Mouse (Mus musculus) liver, embryonic 16.5 days (tissue): ENCODE measurements around the gene Gm42421. TPM values are rescaled to one million over a fixed set of nuclear protein-coding genes. Genes with fewer than 3 reads are reported as not detected.

Source experiments
- ATAC-seq: fragments of 200-750 bp; cut with Nextera tagmentation; 2 replicates; pipeline ENCODE4 v1.8.0; 2017; ENCODE audit warnings: low read depth, mild to moderate bottlenecking, moderate number of reproducible peaks, moderate library complexity
- H3K27ac ChIP-seq: fragments of 300-500 bp; sonication (generic); 2 replicates; pipeline ENCODE4 v1.5.1; 2014; ENCODE audit warnings: mild to moderate bottlenecking, low read length
- H3K27me3 ChIP-seq: fragments of 300-500 bp; sonication (generic); 2 replicates; pipeline ENCODE4 v1.6.1; 2014; ENCODE audit warnings: low read depth, low read length, mixed read lengths; ENCODE audit not compliant: control insufficient read depth, insufficient read depth
- H3K36me3 ChIP-seq: fragments of 300-500 bp; sonication (generic); 2 replicates; pipeline ENCODE4 v1.6.1; 2014; ENCODE audit warnings: mild to moderate bottlenecking; ENCODE audit not compliant: control insufficient read depth, insufficient read depth
- H3K4me1 ChIP-seq: fragments of 300-500 bp; sonication (generic); 2 replicates; pipeline ENCODE4 v1.6.1; 2014; ENCODE audit warnings: low read depth, low read length, mixed read lengths; ENCODE audit not compliant: control insufficient read depth
- H3K4me2 ChIP-seq: fragments of 300-500 bp; sonication (generic); 2 replicates; pipeline ENCODE4 v1.6.1; 2014; ENCODE audit warnings: low read depth, low read length, mixed read lengths
- H3K4me3 ChIP-seq: fragments of 300-500 bp; sonication (generic); 2 replicates; pipeline ENCODE4 v1.5.1; 2014; ENCODE audit warnings: low read depth, mild to moderate bottlenecking, low read length
- H3K9ac ChIP-seq: fragments of 300-500 bp; sonication (generic); 2 replicates; pipeline ENCODE4 v1.6.1; 2014; ENCODE audit warnings: low read depth, low read length
- H3K9me3 ChIP-seq: fragments of 300-500 bp; sonication (generic); replicated peaks from 2 replicates; pipeline ENCODE4 v1.6.1; 2016; ENCODE audit warnings: low read length; ENCODE audit not compliant: control insufficient read depth
- WGBS: fragments of 180-500 bp; shearing (Covaris S2); extraction: QIAGEN DNeasy Blood & Tissue Kit; methylation state at CpG from one replicate; pipeline ENCODE4 v1.1.7; 2014; ENCODE audit not compliant: insufficient replicate concordance; 5-methylcytosine and 5-hydroxymethylcytosine counted together
- polyA plus RNA-seq: library from polyadenylated mRNA; unstranded; fragments of >200 nt; fragmentation: Nextera tagmentation; extraction: Ambion mirVana; gene quantifications from 2 replicates; pipeline ENCODE4 v1.2.1, GENCODE M21; 2015

The Gm42421 gene
- polyA plus RNA-seq, 1 experiment from 2014 or later: 0.13 TPM

DNA sequence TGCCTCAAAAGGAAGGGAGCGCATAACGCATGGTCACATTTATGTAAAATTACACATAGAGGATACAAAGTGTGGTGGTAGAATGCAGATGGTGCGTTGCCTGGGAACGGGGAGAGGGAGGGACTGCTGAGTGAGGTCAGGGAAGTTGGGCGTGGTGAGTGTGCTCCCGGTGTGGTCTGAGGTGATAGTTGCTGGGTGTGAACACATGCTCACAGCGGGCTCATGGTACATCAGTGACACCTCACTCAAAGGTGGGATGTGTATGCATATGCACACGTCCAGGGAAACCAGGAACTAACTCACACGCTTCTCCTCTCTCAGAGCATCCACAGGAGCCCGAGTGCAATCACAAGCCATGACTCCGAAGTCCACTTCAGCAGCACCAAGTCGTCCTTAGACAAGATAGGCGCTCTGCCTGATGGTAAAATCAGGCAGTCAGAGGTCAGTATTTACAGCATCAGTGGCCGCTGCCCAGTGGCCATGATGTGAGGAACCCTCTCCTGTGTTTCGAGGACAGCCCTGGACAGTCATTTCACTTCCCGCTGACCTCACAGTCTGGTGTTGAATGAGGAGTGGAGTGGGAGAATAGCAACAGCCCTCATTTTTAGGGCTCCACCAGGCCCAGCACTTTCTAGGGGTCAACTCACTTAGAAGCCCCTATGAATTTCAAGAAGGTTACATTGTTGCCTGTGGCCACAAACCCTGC is 48.9 kb downstream of the Gm42421 start:
- H3K27me3 ChIP-seq: no peaks in the 10 kb centered on the region
- WGBS: 48% methylated on average over 16 of the region's 16 CpGs
- H3K9ac ChIP-seq: peak overlapping the region; percentile 40
- peak; percentile 93 for ATAC-seq
- peak overlapping the region; percentile 52 for H3K4me2 ChIP-seq
- H3K4me3 ChIP-seq: peak overlapping the region; percentile 19
- no peaks in the 10 kb centered on the region for H3K36me3 ChIP-seq
- H3K9me3 ChIP-seq: no peaks in the 10 kb centered on the region
- peaks cover 47% of the 10 kb centered on the region for H3K4me1 ChIP-seq
- peak overlapping the region; percentile 68 for H3K27ac ChIP-seq

DNA sequence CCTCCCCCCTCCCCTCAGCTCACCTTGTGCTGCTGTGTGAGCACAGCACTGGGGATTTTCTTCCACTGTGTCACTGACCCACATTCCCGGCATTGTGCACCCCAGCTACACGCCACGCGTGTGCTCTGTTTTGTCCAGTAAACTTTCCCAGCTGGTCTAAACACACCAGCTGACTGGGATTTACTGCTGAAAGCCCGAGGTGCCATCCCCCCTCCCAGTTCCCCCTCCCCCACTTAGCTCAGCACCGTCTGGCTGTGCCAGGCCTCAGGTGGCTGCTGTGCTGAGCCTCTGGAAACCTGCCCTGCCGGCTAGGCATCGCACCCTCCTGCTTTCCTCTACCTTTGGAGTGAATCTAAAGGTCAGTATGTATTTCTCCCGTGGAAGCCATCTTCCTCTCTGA is 52.9 kb downstream of the Gm42421 start:
- H3K27ac ChIP-seq: no peak overlapping the region
- ATAC-seq: no peak
- no peak overlapping the region for H3K4me3 ChIP-seq

DNA sequence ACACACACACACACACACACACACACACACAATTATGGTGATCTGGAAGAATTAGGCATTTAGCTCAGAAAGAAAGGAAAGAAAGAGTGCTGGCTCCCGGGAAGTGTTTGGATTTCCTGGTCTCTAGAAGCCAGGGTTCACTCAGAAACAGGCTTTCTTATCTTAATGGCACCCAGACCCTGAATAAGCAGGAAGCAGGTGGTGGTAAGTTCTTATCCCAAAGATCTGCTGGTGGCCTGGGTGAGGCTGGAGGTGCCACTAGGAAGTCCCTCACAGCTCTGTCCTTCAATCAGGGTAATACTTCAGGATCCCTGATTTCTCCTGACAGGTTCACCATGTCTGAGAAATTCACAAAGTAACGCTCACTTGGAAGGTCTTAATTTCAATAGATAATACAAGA is 54.4 kb downstream of the Gm42421 start:
- Histone ChIP-seq H3K36me3 (peaks cover 3% of the 10 kb centered on the region; the same call in 1 of the 2 replicates), H3K4me1 (peaks cover 4% of the 10 kb centered on the region), H3K4me3 (no peak overlapping the region), H3K9ac (no peak overlapping the region), H3K27ac (no peak overlapping the region), H3K9me3 (no peaks in the 10 kb centered on the region), H3K27me3 (no peaks in the 10 kb centered on the region), H3K4me2 (no peak overlapping the region)
- no peak for ATAC-seq
- WGBS: 62% methylated on average over 2 of the region's 2 CpGs

More for the DNA sequence above, 52.9 kb downstream of the Gm42421 start:
- no peak overlapping the region for H3K9ac ChIP-seq
- 57% methylated on average over 9 of the region's 9 CpGs for WGBS
- peaks cover 19% of the 10 kb centered on the region for H3K4me1 ChIP-seq
- H3K9me3 ChIP-seq: no peaks in the 10 kb centered on the region
- H3K4me2 ChIP-seq: no peak overlapping the region
- no peaks in the 10 kb centered on the region for H3K27me3 ChIP-seq
- no peaks in the 10 kb centered on the region for H3K36me3 ChIP-seq

DNA sequence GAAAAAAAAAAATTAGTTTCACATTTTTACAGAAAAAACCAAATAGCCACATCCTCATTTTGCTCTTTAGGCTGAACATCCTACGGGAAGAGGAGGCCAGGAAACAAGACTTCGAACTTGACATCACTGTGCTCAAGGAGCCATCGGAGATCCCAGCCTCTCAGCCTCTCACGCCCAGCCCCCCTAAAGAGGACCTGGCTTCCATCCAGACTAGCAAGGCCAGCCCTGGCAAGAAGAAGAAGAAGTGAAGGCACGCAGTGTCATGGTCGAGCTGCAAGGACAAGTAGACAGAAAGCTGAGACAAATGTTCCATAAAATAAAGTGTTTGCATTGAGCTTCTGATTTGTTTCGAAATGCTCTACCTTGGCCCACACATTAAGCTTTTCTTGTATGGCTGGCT is 57.4 kb downstream of the Gm42421 start:
- no peaks in the 10 kb centered on the region for H3K9me3 ChIP-seq
- no peaks in the 10 kb centered on the region for H3K4me1 ChIP-seq
- H3K4me3 ChIP-seq: no peak overlapping the region
- H3K36me3 ChIP-seq: peaks cover 25% of the 10 kb centered on the region
- no peaks in the 10 kb centered on the region for H3K27me3 ChIP-seq
- WGBS: 83% methylated on average over 7 of the region's 7 CpGs
- no peak overlapping the region for H3K27ac ChIP-seq
- no peak for ATAC-seq
- no peak overlapping the region for H3K4me2 ChIP-seq
- H3K9ac ChIP-seq: no peak overlapping the region

Other genes starting within 250 kb of the Gm42421 start
- 2.9 TPM in 2 replicates for gene Usp42, start 195.9 kb upstream of the Gm42421 start, polyA plus RNA-seq
- 115 and 119 TPM in 2 replicates for gene Eif2ak1, start 110.4 kb upstream of the Gm42421 start, polyA plus RNA-seq
- 0.42 and 0.52 TPM in 2 replicates for gene Ankrd61, start 30.5 kb upstream of the Gm42421 start, polyA plus RNA-seq
- gene Aimp2, start 18.3 kb upstream of the Gm42421 start, polyA plus RNA-seq: 35.6 and 41.3 TPM in 2 replicates
- gene Pms2, start 18.2 kb upstream of the Gm42421 start, polyA plus RNA-seq: 11.4 and 14.5 TPM in 2 replicates
- 0.32 and 0.77 TPM in 2 replicates for gene Rsph10b, start 4.9 kb downstream of the Gm42421 start, polyA plus RNA-seq
- gene Ccz1, start 86.7 kb downstream of the Gm42421 start, polyA plus RNA-seq: 33.4 and 34.1 TPM in 2 replicates
- gene Ocm, start 98.5 kb downstream of the Gm42421 start, polyA plus RNA-seq: not detected in 2 replicates
- 1.9 and 2.3 TPM in 2 replicates for gene Lmtk2, start 172.3 kb downstream of the Gm42421 start, polyA plus RNA-seq